Mouse (Mus musculus) bone marrow, adult 2 months (tissue): ENCODE data around the gene Scrg1.

ENCODE experiments used
- CTCF ChIP-seq: fragments of 200-500 bp; IDR thresholded peaks from 2 replicates; pipeline ENCODE4 v1.5.1; 2011; ENCODE audit warnings: low read length, control low read depth; ENCODE audit not compliant: control insufficient read depth, insufficient read depth
- POLR2A ChIP-seq: fragments of 200-500 bp; IDR thresholded peaks from 2 replicates; pipeline ENCODE4 v1.6.1; 2011; ENCODE audit warnings: low read depth, mild to moderate bottlenecking, control low read depth, low read length, borderline replicate concordance; ENCODE audit not compliant: control insufficient read depth

DNA sequence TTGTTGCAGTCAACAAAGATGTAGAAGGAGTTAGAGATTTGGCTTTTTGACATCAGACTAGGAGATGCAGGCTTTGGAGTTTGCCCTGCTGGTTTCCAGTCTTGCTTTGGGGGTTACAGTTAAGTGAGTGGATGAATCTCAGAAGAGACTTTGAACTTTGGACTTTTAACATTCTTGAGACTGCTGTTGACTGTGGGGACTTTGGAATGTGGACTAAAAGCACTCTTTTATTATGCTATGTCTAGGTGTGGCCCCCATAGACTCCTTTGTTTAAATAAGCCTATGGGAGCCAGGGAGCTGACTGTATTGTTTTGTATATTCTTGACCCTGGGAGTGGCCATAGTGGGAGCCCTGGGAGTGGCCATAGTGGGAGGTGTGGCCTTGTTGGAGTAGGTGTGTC, 34.2 kb downstream of the Scrg1 start:
- TF ChIP-seq CTCF, result no peak
- no peak for TF ChIP-seq POLR2A
